Mouse (Mus musculus): Measurements from ENCODE around the gene Mgl2. TPM values are rescaled to one million over a fixed set of nuclear protein-coding genes. Genes with fewer than 3 reads are reported as not detected.

Mgl2 gene
- polyA plus RNA-seq, 1 experiment from 2014 or later: 6.4 TPM

GRCm38 (mm10) chr11:70171181-70171580, 41.1 kb downstream of the Mgl2 start:
- Histone ChIP-seq H3K4me3 (ENCODE audit: low read depth, low read length) (no peak overlapping the region), H3K27me3 (ENCODE audit: insufficient read depth, low read length) (no peaks in the 10 kb centered on the region), H3K36me3 (ENCODE audit: insufficient read depth) (no peaks in the 10 kb centered on the region), H3K4me2 (no peak overlapping the region), H3K9me3 (ENCODE audit: low read depth, low read length) (no peaks in the 10 kb centered on the region), H3K9ac (no peak overlapping the region), H3K4me1 (ENCODE audit: insufficient read depth) (no peaks in the 10 kb centered on the region), H3K27ac (ENCODE audit: low read depth) (no peak overlapping the region)
- TF ChIP-seq CTCF (IDR thresholded peaks at IDR 0.05; ENCODE audit: low read depth): no peak
- DNase-seq (no peak), ATAC-seq (ENCODE audit: insufficient read depth) (no peak)
- 68% methylated on average over 7 of the region's 7 CpGs for WGBS

GRCm38 (mm10) chr11:70171847-70172246, 41.7 kb downstream of the Mgl2 start:
- Histone ChIP-seq H3K27me3 (ENCODE audit: insufficient read depth, low read length) (no peaks in the 10 kb centered on the region), H3K9ac (no peak overlapping the region), H3K4me1 (ENCODE audit: insufficient read depth) (no peaks in the 10 kb centered on the region), H3K9me3 (ENCODE audit: low read depth, low read length) (no peaks in the 10 kb centered on the region), H3K27ac (ENCODE audit: low read depth) (no peak overlapping the region), H3K4me2 (no peak overlapping the region), H3K36me3 (ENCODE audit: insufficient read depth) (no peaks in the 10 kb centered on the region), H3K4me3 (ENCODE audit: low read depth, low read length) (no peak overlapping the region)
- 36% methylated on average over 3 of the region's 3 CpGs for WGBS
- peak; percentile 57 for TF ChIP-seq CTCF (IDR thresholded peaks at IDR 0.05; ENCODE audit: low read depth)
- ATAC-seq (ENCODE audit: insufficient read depth) (no peak), DNase-seq (peak; percentile 44)

GRCm38 (mm10) chr11:70172298-70172697, 42.2 kb downstream of the Mgl2 start:
- H3K4me2 ChIP-seq: no peak overlapping the region
- no peak overlapping the region for H3K27ac ChIP-seq (ENCODE audit: low read depth)
- DNase-seq (peak; percentile 14), ATAC-seq (ENCODE audit: insufficient read depth) (no peak)
- no peak overlapping the region for H3K9ac ChIP-seq
- 61% methylated on average over 5 of the region's 5 CpGs for WGBS
- no peak overlapping the region for H3K4me3 ChIP-seq (ENCODE audit: low read depth, low read length)
- H3K4me1 ChIP-seq (ENCODE audit: insufficient read depth): no peaks in the 10 kb centered on the region
- H3K36me3 ChIP-seq (ENCODE audit: insufficient read depth): no peaks in the 10 kb centered on the region
- no peaks in the 10 kb centered on the region for H3K27me3 ChIP-seq (ENCODE audit: insufficient read depth, low read length)
- no peaks in the 10 kb centered on the region for H3K9me3 ChIP-seq (ENCODE audit: low read depth, low read length)
- peak; percentile 34; the same call in 1 of the 2 replicates for TF ChIP-seq CTCF (IDR thresholded peaks at IDR 0.05; ENCODE audit: low read depth)

GRCm38 (mm10) chr11:70174491-70174890, 44.4 kb downstream of the Mgl2 start:
- H3K9me3 ChIP-seq (ENCODE audit: low read depth, low read length): no peaks in the 10 kb centered on the region
- DNase-seq (no peak), ATAC-seq (ENCODE audit: insufficient read depth) (no peak)
- no peaks in the 10 kb centered on the region for H3K36me3 ChIP-seq (ENCODE audit: insufficient read depth)
- H3K9ac ChIP-seq: no peak overlapping the region
- WGBS: 77% methylated on average over 4 of the region's 4 CpGs
- TF ChIP-seq CTCF (IDR thresholded peaks at IDR 0.05; ENCODE audit: low read depth): no peak
- no peak overlapping the region for H3K4me3 ChIP-seq (ENCODE audit: low read depth, low read length)
- H3K27ac ChIP-seq (ENCODE audit: low read depth): no peak overlapping the region
- no peaks in the 10 kb centered on the region for H3K27me3 ChIP-seq (ENCODE audit: insufficient read depth, low read length)
- H3K4me2 ChIP-seq: no peak overlapping the region
- no peaks in the 10 kb centered on the region for H3K4me1 ChIP-seq (ENCODE audit: insufficient read depth)

- no peaks in the 10 kb centered on the region for H3K9me3 ChIP-seq (ENCODE audit: low read depth, low read length)
- 71% methylated on average over 8 of the region's 8 CpGs for WGBS
- H3K4me3 ChIP-seq (ENCODE audit: low read depth, low read length): no peak overlapping the region
- no peaks in the 10 kb centered on the region for H3K27me3 ChIP-seq (ENCODE audit: insufficient read depth, low read length)
- ATAC-seq (ENCODE audit: insufficient read depth) (no peak), DNase-seq (no peak)
- H3K27ac ChIP-seq (ENCODE audit: low read depth): no peak overlapping the region
- no peak overlapping the region for H3K9ac ChIP-seq
- TF ChIP-seq CTCF (IDR thresholded peaks at IDR 0.05; ENCODE audit: low read depth): peak; percentile 50; the same call in 1 of the 2 replicates
- H3K36me3 ChIP-seq (ENCODE audit: insufficient read depth): no peaks in the 10 kb centered on the region
- no peaks in the 10 kb centered on the region for H3K4me1 ChIP-seq (ENCODE audit: insufficient read depth)
- no peak overlapping the region for H3K4me2 ChIP-seq
These were observed 47.5 kb downstream of the Mgl2 start for GRCm38 (mm10) chr11:70177647-70178046.

- Histone ChIP-seq H3K4me3 (ENCODE audit: low read depth, low read length) (no peak overlapping the region), H3K4me1 (ENCODE audit: insufficient read depth) (no peaks in the 10 kb centered on the region), H3K36me3 (ENCODE audit: insufficient read depth) (no peaks in the 10 kb centered on the region), H3K4me2 (no peak overlapping the region), H3K9me3 (ENCODE audit: low read depth, low read length) (no peaks in the 10 kb centered on the region), H3K27me3 (ENCODE audit: insufficient read depth, low read length) (no peaks in the 10 kb centered on the region), H3K27ac (ENCODE audit: low read depth) (no peak overlapping the region), H3K9ac (no peak overlapping the region)
- DNase-seq (no peak), ATAC-seq (ENCODE audit: insufficient read depth) (no peak)
- WGBS: 78% methylated on average over 11 of the region's 11 CpGs
- no peak for TF ChIP-seq CTCF (IDR thresholded peaks at IDR 0.05; ENCODE audit: low read depth)
These were observed 48.2 kb downstream of the Mgl2 start for GRCm38 (mm10) chr11:70178311-70178710.

- ATAC-seq (ENCODE audit: insufficient read depth) (no peak), DNase-seq (no peak)
- Histone ChIP-seq H3K9ac (no peak overlapping the region), H3K4me3 (ENCODE audit: low read depth, low read length) (no peak overlapping the region), H3K36me3 (ENCODE audit: insufficient read depth) (no peaks in the 10 kb centered on the region), H3K4me1 (ENCODE audit: insufficient read depth) (no peaks in the 10 kb centered on the region), H3K27me3 (ENCODE audit: insufficient read depth, low read length) (no peaks in the 10 kb centered on the region), H3K27ac (ENCODE audit: low read depth) (no peak overlapping the region), H3K4me2 (no peak overlapping the region), H3K9me3 (ENCODE audit: low read depth, low read length) (no peaks in the 10 kb centered on the region)
- WGBS: 67% methylated on average over 11 of the region's 11 CpGs
- no peak for TF ChIP-seq CTCF (IDR thresholded peaks at IDR 0.05; ENCODE audit: low read depth)
These were observed 48.6 kb downstream of the Mgl2 start for GRCm38 (mm10) chr11:70178756-70179155.

GRCm38 (mm10) chr11:70179401-70179800, 49.3 kb downstream of the Mgl2 start:
- Histone ChIP-seq H3K9ac (no peak overlapping the region), H3K27me3 (ENCODE audit: insufficient read depth, low read length) (no peaks in the 10 kb centered on the region), H3K4me2 (no peak overlapping the region), H3K4me3 (ENCODE audit: low read depth, low read length) (no peak overlapping the region), H3K36me3 (ENCODE audit: insufficient read depth) (no peaks in the 10 kb centered on the region), H3K27ac (ENCODE audit: low read depth) (no peak overlapping the region), H3K9me3 (ENCODE audit: low read depth, low read length) (no peaks in the 10 kb centered on the region), H3K4me1 (ENCODE audit: insufficient read depth) (no peaks in the 10 kb centered on the region)
- WGBS: 32% methylated on average over 14 of the region's 14 CpGs
- DNase-seq: peak; percentile 68
- ATAC-seq (ENCODE audit: insufficient read depth): no peak
- TF ChIP-seq CTCF (IDR thresholded peaks at IDR 0.05; ENCODE audit: low read depth): peak; percentile 65

All from lung, embryonic 14.5 days (tissue).